Comparison of ENCODE assay signal across 8 mouse cellular contexts in the genomic region with DNA sequence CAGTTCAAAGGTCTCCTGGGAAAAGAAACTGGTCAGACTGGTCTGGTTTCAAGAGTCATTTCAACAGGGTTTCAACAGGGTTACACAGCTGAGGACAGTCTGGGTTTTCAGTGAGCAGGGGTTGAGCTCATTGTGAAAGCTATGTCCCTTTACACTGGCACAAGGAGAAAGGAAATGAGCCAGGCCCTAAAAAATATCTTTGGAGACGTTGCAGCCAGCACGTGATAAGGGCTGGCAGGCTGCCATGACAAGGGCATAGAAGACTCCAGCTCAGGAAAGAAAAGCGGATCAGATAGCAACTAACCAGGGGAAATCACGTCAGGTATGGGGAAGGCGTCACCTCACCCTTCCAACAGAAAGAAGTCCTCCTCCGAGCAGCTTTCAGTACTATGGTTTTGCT. TPM values are rescaled to one million over a fixed set of nuclear protein-coding genes. Genes with fewer than 3 reads are reported as not detected.
DNase-seq lines count a peak whose midpoint lies in the region; ATAC-seq and TF ChIP-seq lines count a peak whose summit lies in the region.

No protein-coding gene starts in this region.

- no peak for TF ChIP-seq CTCF in brain, embryonic 14.5 days (IDR thresholded peaks at IDR 0.05; ENCODE audit: borderline replicate concordance, extremely low read depth, insufficient read depth, insufficient read length)

- no peak overlapping the region for H3K4me3 ChIP-seq in heart, embryonic 13.5 days
- no peak overlapping the region for H3K4me3 ChIP-seq in limb, embryonic 15.5 days

- DNase-seq in ovary, adult 18-20 months (ENCODE audit: low spot score), result peak; percentile 64
- DNase-seq in ovary, postnatal 10 days (ENCODE audit: low spot score), result no peak
- DNase-seq in brain, embryonic 14.5 days (ENCODE audit: low read depth), result peak; percentile 48
- peak; percentile 73 for DNase-seq in skeletal muscle tissue, adult 2 months (ENCODE audit: low read depth, low spot score)
- no peak for DNase-seq in frontal cortex, adult 2 months (ENCODE audit: extremely low spot score in 1 of 2, low spot score in 1 of 2)

- peak overlapping the region; percentile 53 for H3K4me2 ChIP-seq in heart, embryonic 13.5 days
- H3K4me2 ChIP-seq in limb, embryonic 15.5 days, result no peak overlapping the region

- peak overlapping the region; percentile 67 for H3K9ac ChIP-seq in heart, embryonic 13.5 days
- H3K9ac ChIP-seq in limb, embryonic 15.5 days, result no peak overlapping the region

- WGBS in heart, embryonic 13.5 days, result 9% methylated on average over 6 of the region's 6 CpGs
- WGBS in limb, embryonic 15.5 days, result 36% methylated on average over 6 of the region's 6 CpGs

- ATAC-seq in heart, embryonic 13.5 days (ENCODE audit: extremely low read depth, insufficient number of reproducible peaks, low FRiP score, low TSS enrichment), result no peak
- no peak for ATAC-seq in limb, embryonic 15.5 days (ENCODE audit: insufficient number of reproducible peaks, low FRiP score, low TSS enrichment, low read depth)
- ATAC-seq in frontal cortex, adult (ENCODE audit: low TSS enrichment), result no peak

- no peak for TF ChIP-seq POLR2A in brain, embryonic 14.5 days (IDR thresholded peaks at IDR 0.05; ENCODE audit: borderline replicate concordance, extremely low read depth, insufficient read depth, insufficient read length, poor library complexity, severe bottlenecking)

- H3K36me3 ChIP-seq in heart, embryonic 13.5 days, result peaks cover 2% of the 10 kb centered on the region; the same call in 1 of the 2 replicates
- H3K36me3 ChIP-seq in limb, embryonic 15.5 days, result no peaks in the 10 kb centered on the region

- peaks cover 54% of the 10 kb centered on the region for H3K4me1 ChIP-seq in heart, embryonic 13.5 days
- no peaks in the 10 kb centered on the region for H3K4me1 ChIP-seq in limb, embryonic 15.5 days

- H3K27ac ChIP-seq in heart, embryonic 13.5 days (replicated peaks), result peak overlapping the region; percentile 93
- H3K27ac ChIP-seq in limb, embryonic 15.5 days, result peak overlapping the region; percentile 54; the same call in 1 of the 2 replicates

- H3K9me3 ChIP-seq in heart, embryonic 13.5 days, result no peaks in the 10 kb centered on the region
- H3K9me3 ChIP-seq in limb, embryonic 15.5 days, result no peaks in the 10 kb centered on the region

- no peaks in the 10 kb centered on the region for H3K27me3 ChIP-seq in heart, embryonic 13.5 days (replicated peaks)
- H3K27me3 ChIP-seq in limb, embryonic 15.5 days, result no peaks in the 10 kb centered on the region

RNA-seq across cellular contexts. Expression of a gene that starts 43.9 kb away (rescaled TPM):
- polyA plus RNA-seq in brain, embryonic 14.5 days (2012; rRNA removed), result 4.6 and 6.0 TPM in 2 replicates
- 3.2 and 4.6 TPM in 2 replicates for polyA plus RNA-seq in heart, embryonic 13.5 days (2015; fragmentation: Nextera tagmentation; extraction: Ambion mirVana)
- polyA plus RNA-seq in limb, embryonic 15.5 days (2015; fragmentation: Nextera tagmentation; extraction: Ambion mirVana), result 8.5 and 9.1 TPM in 2 replicates
- polyA plus RNA-seq in frontal cortex, adult 2 months (2012; rRNA removed), result 2.7 and 3.9 TPM in 2 replicates

Comparison
In these comparisons a context has a peak if more than half of its experiments do, and no peak if none do; other contexts are left out.
1. DNase-seq: peak in ovary, adult 18-20 months (single experiment), brain, embryonic 14.5 days (single experiment) and skeletal muscle tissue, adult 2 months (single experiment); none in ovary, postnatal 10 days (single experiment) and frontal cortex, adult 2 months (0 of 2).